Mouse (Mus musculus) midbrain, embryonic 11.5 days (tissue): ENCODE data around the gene Zhx3. TPM values are rescaled to one million over a fixed set of nuclear protein-coding genes. Genes with fewer than 3 reads are reported as not detected.

Experiments
- ATAC-seq: fragments of 200-750 bp; cut with Nextera tagmentation; 2 replicates; pipeline ENCODE4 v1.8.0; 2017; ENCODE audit warnings: moderate TSS enrichment, moderate library complexity; ENCODE audit not compliant: low FRiP score
- DNase-seq: peaks from one replicate; pipeline ENCODE4 v3.0.0; 2015; ENCODE audit warnings: low spot score; ENCODE audit errors: missing footprints
- H3K27ac ChIP-seq: fragments of 300-500 bp; sonication (generic); 2 replicates; pipeline ENCODE4 v1.5.1; 2014; ENCODE audit warnings: low read depth, low read length
- H3K27me3 ChIP-seq: fragments of 300-500 bp; sonication (generic); 2 replicates; pipeline ENCODE4 v1.6.1; 2014; ENCODE audit warnings: mild to moderate bottlenecking, low read length, moderate library complexity, mixed read lengths; ENCODE audit not compliant: control insufficient read depth, insufficient read depth
- H3K36me3 ChIP-seq: fragments of 300-500 bp; sonication (generic); 2 replicates; pipeline ENCODE4 v1.6.1; 2014; ENCODE audit warnings: mild to moderate bottlenecking, low read length, moderate library complexity, mixed read lengths; ENCODE audit not compliant: control insufficient read depth, insufficient read depth
- H3K4me1 ChIP-seq: fragments of 300-500 bp; sonication (generic); 2 replicates; pipeline ENCODE4 v1.6.1; 2014; ENCODE audit warnings: low read length; ENCODE audit not compliant: control insufficient read depth, insufficient read depth
- H3K4me2 ChIP-seq: fragments of 300-500 bp; sonication (generic); 2 replicates; pipeline ENCODE4 v1.6.1; 2014; ENCODE audit warnings: mild to moderate bottlenecking, moderate library complexity
- H3K4me3 ChIP-seq: fragments of 300-500 bp; sonication (generic); 2 replicates; pipeline ENCODE4 v1.5.1; 2014; ENCODE audit warnings: low read depth, low read length
- H3K9ac ChIP-seq: fragments of 300-500 bp; sonication (generic); 2 replicates; pipeline ENCODE4 v1.6.1; 2014; ENCODE audit warnings: low read length
- H3K9me3 ChIP-seq: fragments of 300-500 bp; sonication (generic); 2 replicates; pipeline ENCODE4 v1.6.1; 2016; ENCODE audit warnings: low read length; ENCODE audit not compliant: control insufficient read depth
- WGBS: fragments of 180-500 bp; shearing (Covaris S2); extraction: QIAGEN DNeasy Blood & Tissue Kit; methylation state at CpG from one replicate; pipeline ENCODE4 v1.1.7; 2014; 5-methylcytosine and 5-hydroxymethylcytosine counted together
- polyA plus RNA-seq: library from polyadenylated mRNA; unstranded; fragments of >200 nt; fragmentation: Nextera tagmentation; extraction: Ambion mirVana; gene quantifications from 2 replicates; pipeline ENCODE4 v1.2.1, GENCODE M21; 2014

The Zhx3 gene
- polyA plus RNA-seq, 1 experiment from 2014 or later: 7.8 TPM

GRCm38 (mm10) chr2:160911558-160912201, 38.9 kb upstream of the Zhx3 start:
- Histone ChIP-seq H3K27me3 (peaks cover 32% of the 10 kb centered on the region), H3K27ac (no peak overlapping the region), H3K9me3 (no peaks in the 10 kb centered on the region), H3K4me1 (peaks cover 12% of the 10 kb centered on the region), H3K36me3 (no peaks in the 10 kb centered on the region), H3K4me2 (peak overlapping the region; percentile 91), H3K9ac (peak overlapping the region; percentile 67), H3K4me3 (peak overlapping the region; percentile 51)
- DNase-seq: peak; percentile 93
- under 1% methylated on average over 63 of the region's 64 CpGs for WGBS
- ATAC-seq: peak; percentile 69

GRCm38 (mm10) chr2:160910633-160911032, 37.8 kb upstream of the Zhx3 start:
- peaks cover 32% of the 10 kb centered on the region for H3K27me3 ChIP-seq

GRCm38 (mm10) chr2:160908607-160909006, 35.8 kb upstream of the Zhx3 start:
- Histone ChIP-seq H3K4me1 (peaks cover 12% of the 10 kb centered on the region), H3K27me3 (peaks cover 32% of the 10 kb centered on the region), H3K9ac (no peak overlapping the region), H3K27ac (no peak overlapping the region), H3K4me2 (no peak overlapping the region), H3K9me3 (no peaks in the 10 kb centered on the region), H3K36me3 (no peaks in the 10 kb centered on the region), H3K4me3 (no peak overlapping the region)
- no peak for DNase-seq
- WGBS: 60% methylated on average over 18 of the region's 18 CpGs
- ATAC-seq: no peak

More at GRCm38 (mm10) chr2:160910633-160911032, 37.8 kb upstream of the Zhx3 start:
- Histone ChIP-seq H3K9ac (no peak overlapping the region), H3K4me2 (no peak overlapping the region), H3K4me1 (peaks cover 12% of the 10 kb centered on the region), H3K4me3 (no peak overlapping the region), H3K27ac (no peak overlapping the region), H3K36me3 (no peaks in the 10 kb centered on the region), H3K9me3 (no peaks in the 10 kb centered on the region)
- ATAC-seq (no peak), DNase-seq (no peak)
- WGBS: 89% methylated on average over 5 of the region's 5 CpGs

- no peak overlapping the region for H3K9ac ChIP-seq
- H3K9me3 ChIP-seq: no peaks in the 10 kb centered on the region
- no peaks in the 10 kb centered on the region for H3K4me1 ChIP-seq
- DNase-seq (no peak), ATAC-seq (no peak)
- no peak overlapping the region for H3K27ac ChIP-seq
- WGBS: 77% methylated on average over 5 of the region's 5 CpGs
- H3K36me3 ChIP-seq: no peaks in the 10 kb centered on the region
- no peak overlapping the region for H3K4me3 ChIP-seq
- no peak overlapping the region for H3K4me2 ChIP-seq
- H3K27me3 ChIP-seq: peaks cover 11% of the 10 kb centered on the region
Observed at GRCm38 (mm10) chr2:160906101-160906500, 33.3 kb upstream of the Zhx3 start.

GRCm38 (mm10) chr2:160905301-160905700, 32.5 kb upstream of the Zhx3 start:
- Histone ChIP-seq H3K9ac (no peak overlapping the region), H3K36me3 (no peaks in the 10 kb centered on the region), H3K4me2 (no peak overlapping the region), H3K4me3 (no peak overlapping the region), H3K27ac (no peak overlapping the region), H3K4me1 (no peaks in the 10 kb centered on the region), H3K27me3 (peaks cover 4% of the 10 kb centered on the region; the same call in 1 of the 2 replicates), H3K9me3 (no peaks in the 10 kb centered on the region)
- WGBS: 95% methylated on average over 12 of the region's 12 CpGs
- DNase-seq (no peak), ATAC-seq (no peak)

GRCm38 (mm10) chr2:160901656-160902412, 29.0 kb upstream of the Zhx3 start:
- no peak overlapping the region for H3K4me2 ChIP-seq
- no peaks in the 10 kb centered on the region for H3K36me3 ChIP-seq
- no peaks in the 10 kb centered on the region for H3K9me3 ChIP-seq
- H3K4me1 ChIP-seq: no peaks in the 10 kb centered on the region
- 83% methylated on average over 7 of the region's 7 CpGs for WGBS
- H3K27ac ChIP-seq: no peak overlapping the region
- ATAC-seq (no peak), DNase-seq (no peak)
- H3K27me3 ChIP-seq: no peaks in the 10 kb centered on the region
- H3K4me3 ChIP-seq: no peak overlapping the region
- no peak overlapping the region for H3K9ac ChIP-seq

GRCm38 (mm10) chr2:160891697-160892096, 18.9 kb upstream of the Zhx3 start:
- Histone ChIP-seq H3K36me3 (no peaks in the 10 kb centered on the region), H3K4me1 (peaks cover 3% of the 10 kb centered on the region; the same call in 1 of the 2 replicates), H3K9me3 (no peaks in the 10 kb centered on the region), H3K4me3 (no peak overlapping the region), H3K27me3 (peaks cover 7% of the 10 kb centered on the region), H3K27ac (no peak overlapping the region), H3K4me2 (no peak overlapping the region), H3K9ac (no peak overlapping the region)
- DNase-seq (peak; percentile 57), ATAC-seq (no peak)
- WGBS: 83% methylated on average over 9 of the region's 9 CpGs

- H3K9me3 ChIP-seq: no peaks in the 10 kb centered on the region
- no peak for DNase-seq
- H3K27me3 ChIP-seq: peaks cover 7% of the 10 kb centered on the region
- no peak overlapping the region for H3K4me3 ChIP-seq
- H3K4me2 ChIP-seq: no peak overlapping the region
- H3K4me1 ChIP-seq: peaks cover 3% of the 10 kb centered on the region; the same call in 1 of the 2 replicates
- H3K9ac ChIP-seq: no peak overlapping the region
- H3K27ac ChIP-seq: no peak overlapping the region
- 89% methylated on average over 5 of the region's 5 CpGs for WGBS
- no peaks in the 10 kb centered on the region for H3K36me3 ChIP-seq
- no peak for ATAC-seq
Observed at GRCm38 (mm10) chr2:160891045-160891444, 18.2 kb upstream of the Zhx3 start.

- H3K4me3 ChIP-seq: peak overlapping the region; percentile 32
- H3K36me3 ChIP-seq: no peaks in the 10 kb centered on the region
- peaks cover 7% of the 10 kb centered on the region for H3K27me3 ChIP-seq
- H3K4me1 ChIP-seq: peaks cover 3% of the 10 kb centered on the region; the same call in 1 of the 2 replicates
- ATAC-seq (peak; percentile 71), DNase-seq (peak; percentile 90)
- peak overlapping the region; percentile 56 for H3K4me2 ChIP-seq
- peak overlapping the region; percentile 0; the same call in 1 of the 2 replicates for H3K9ac ChIP-seq
- under 1% methylated on average over 26 of the region's 26 CpGs for whole genome bisulfite sequencing
- no peaks in the 10 kb centered on the region for H3K9me3 ChIP-seq
- H3K27ac ChIP-seq: no peak overlapping the region
Observed at GRCm38 (mm10) chr2:160887859-160888258, 15.1 kb upstream of the Zhx3 start.
